Mouse (Mus musculus) spleen, postnatal 14 days (tissue): Measurements from ENCODE around the gene Stoml1.
"Not testable (repeated sequence)": the region's sequence is repeated elsewhere in the genome, so short reads cannot be mapped to it uniquely, and the experiment has no call there.

Experiments
- DNase-seq, 2 experiments: peaks; one replicate each; pipeline ENCODE4 v3.0.0; 2021 to 2022; ENCODE audit warnings: low spot score in 2 of 2

The Stoml1 gene

DNA sequence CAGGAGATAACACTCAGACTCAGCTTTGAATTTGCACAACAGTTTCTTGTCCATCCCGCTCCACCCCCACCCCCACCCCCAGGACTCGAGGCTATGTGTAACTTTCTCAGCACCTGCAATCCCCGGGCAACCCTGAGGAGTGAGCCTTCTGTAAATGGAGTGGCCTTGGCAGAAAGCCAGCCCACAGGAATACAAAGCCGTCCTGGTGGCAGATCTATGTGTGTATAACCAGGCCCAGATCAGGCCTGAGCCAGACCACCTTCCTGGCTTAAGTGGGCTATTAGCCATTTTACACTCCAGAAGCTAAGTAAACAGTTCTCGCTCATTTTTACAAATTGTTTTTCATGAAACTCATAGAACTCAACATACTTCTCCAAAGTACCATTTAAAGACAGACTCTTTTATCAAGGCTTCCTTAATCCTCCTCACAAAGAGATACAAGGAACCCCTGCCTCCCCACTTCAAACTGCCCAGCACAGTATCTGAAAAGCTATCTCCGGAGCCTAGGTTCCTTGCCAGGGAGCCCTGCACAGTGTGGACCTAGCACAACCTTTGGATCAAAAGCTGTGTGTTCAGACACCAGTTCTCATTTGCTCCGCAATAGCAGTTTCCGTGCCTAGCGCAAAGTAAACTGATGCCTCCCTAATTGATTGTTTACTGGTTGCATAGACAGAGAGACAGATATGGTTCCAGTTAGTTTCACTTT lies 11.0 kb upstream of the Stoml1 start:
- DNase-seq: no peak

DNA sequence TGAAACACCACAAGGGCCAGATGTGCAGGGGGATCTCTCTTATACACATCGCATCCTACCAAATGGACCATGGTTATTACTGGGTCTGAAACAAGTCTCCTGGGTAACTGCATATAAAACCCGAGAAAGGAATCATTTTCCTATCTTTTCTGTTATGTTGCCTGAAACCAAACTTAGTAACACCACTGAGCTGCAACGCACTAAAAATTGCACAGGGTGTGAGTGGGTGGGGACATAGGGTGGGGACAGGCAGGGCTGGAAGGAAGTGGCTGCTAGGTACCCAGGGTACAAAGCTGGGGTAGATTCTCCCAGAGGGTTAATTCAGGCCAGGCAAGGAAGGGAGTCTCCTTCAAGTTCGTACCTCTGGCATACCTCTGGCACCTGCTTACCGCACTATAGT lies 10.3 kb upstream of the Stoml1 start:
- no peak for DNase-seq

DNA sequence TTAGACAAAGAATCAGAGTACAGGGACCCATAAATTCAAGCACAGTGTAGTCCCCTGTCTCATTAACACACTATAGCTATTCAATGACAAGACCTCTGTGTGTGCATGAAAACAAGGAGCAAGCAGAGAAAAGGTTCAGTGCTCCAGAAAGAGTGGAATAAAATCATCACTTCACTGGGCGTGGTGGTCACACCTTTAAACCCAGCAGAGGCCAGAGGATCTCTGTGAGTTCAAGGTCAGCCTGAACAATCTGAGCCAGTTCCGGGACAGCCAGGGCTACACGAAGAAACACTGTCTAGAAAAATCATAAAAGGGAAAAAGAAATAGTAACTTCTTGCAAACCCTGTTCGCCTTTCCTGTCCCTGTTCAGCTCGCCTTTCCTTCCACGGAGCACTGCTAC lies 9.3 kb upstream of the Stoml1 start:
- no peak for DNase-seq

DNA sequence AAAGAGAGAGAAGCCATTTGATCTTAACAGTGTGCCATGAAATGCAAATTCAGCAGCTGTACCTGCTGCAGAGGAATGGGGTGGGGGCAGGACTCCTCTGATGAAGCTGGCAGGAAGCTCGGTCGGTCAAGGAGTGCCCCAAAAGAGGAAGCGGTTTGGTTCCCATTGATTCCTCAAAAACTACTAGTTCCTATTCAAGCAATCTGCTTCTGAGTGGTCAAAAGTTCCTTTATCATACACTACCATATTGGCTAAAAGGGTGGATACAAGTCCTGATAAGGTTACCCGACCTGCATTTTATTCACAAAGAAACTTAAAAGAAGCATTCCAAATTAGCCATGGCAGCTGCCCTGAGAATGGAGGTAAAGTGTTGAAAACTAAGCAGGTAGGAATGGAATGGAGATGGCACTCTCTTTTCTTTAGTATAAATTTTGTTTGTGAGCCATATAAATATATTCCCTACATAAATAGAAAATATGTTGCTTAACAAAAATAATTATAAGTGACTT lies 6.8 kb upstream of the Stoml1 start:
- no peak for DNase-seq

DNA sequence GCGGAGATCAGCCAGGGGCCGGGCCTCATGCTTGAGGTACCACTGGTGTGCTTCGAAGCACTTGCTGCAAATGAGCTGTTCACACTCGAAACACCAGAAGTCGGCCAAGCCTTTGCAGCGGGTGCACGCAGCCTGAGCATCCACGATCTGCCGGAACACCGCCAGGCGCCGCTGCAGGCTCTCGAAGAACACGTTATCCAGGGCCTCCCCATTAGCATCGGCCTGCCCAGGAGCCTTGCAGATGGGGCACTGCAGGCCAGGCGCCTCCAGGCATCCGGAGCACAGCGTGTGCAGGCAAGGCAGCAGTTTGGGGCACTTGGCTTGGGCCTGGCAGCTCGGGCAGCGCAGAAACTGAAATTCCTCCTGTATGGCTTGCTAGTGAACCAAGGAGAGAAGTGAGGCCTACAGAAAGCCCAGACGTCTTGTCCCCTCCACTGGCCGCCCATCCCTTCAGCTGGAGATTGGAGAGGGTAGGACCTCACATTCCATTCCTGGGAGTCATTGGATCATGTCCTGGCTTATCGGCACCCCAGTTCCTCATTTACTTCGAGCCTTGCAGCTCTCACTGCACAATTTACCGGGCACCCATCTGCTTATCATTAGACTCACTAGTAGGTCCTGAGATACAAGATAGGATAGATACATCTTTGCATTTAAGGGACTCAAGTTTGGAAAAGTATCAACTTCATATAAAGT lies 5.8 kb upstream of the Stoml1 start:
- DNase-seq: peak; percentile 80 to 85

DNA sequence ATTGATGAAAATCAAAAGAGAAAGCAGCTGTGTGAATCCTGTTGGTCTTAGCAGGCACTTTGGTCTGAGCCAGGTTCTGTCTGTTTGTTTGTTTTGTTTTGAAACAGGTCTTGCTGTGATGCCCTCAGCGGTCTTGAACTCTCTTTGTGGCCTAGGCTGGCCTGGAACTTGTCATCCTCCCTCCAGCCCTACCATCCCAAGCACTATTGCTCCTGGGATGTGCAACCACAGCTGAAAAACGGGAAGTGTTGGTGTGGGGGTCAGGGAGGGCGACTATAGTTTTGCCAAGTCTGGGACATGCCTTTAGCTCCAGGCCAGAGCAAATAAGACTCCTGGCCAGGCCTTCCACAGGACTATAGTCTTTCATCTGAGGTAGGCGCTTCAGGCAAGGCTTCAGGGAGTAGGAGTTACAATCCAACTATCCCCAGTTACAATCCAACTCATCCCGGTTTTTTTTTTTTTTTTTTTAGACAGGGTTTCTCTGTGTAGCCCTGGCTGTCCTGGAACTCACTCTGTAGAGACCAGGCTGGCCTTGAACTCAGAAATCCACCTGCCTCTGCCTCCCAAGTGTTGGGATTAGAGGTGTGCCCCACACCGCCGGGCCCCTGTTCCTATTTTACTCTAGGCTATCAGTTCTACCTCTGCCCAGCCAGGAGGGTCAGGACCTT lies 4.1 kb upstream of the Stoml1 start:
- DNase-seq: no peak

DNA sequence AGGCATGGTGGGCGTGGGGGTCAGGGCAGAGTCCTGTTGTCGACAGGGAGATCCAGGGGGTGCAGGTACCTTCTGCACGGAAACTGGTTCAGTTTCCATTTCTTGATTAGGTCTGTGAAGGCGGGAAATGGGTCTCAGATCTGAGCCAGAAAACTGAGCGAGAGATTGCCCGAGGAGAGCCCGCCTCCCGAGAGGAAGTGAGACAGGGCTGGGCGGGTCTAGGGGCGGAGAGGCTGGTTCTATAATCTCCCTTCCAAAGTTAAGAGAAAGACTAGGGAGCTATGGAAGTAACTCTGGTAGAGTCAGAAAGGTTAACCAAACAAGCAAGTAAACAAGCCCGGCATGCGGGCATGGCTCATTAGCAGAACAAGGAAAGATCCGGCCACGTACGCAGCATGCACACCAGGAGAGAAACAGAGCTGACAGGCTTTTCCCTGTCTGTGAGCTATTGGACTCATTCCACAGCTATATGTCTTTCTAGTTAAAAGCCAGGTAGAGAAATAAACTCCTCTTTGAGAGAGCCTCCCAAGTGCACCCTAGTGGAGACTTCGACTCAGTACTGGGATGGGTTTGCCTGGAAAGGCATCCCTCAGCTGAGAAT lies 3.3 kb upstream of the Stoml1 start, which contains the start of gene Pml:
Pml (minus strand) TSS at position 195 of the 601 bp plus-strand sequence.
- DNase-seq: peak; percentile 70 to 74

DNA sequence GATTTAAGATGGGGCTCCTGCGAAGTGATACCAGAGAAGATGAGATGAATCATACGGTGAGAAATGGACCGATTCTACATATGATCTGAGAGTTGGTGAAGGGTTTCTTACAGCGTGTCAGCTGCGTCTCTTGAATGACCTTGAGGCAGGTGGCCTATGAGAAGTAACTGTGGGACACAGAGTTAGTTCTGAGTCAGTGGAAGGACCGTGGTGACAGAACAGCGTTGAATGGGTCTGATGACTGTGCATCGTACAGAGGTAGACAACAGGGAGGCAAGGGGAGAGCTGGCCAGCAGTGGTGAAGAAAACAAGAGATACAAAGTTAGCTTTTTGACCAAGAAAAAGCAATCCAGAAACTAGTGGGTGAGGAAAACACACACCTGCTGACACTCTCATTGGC lies 2.6 kb upstream of the Stoml1 start:
- DNase-seq: no peak

DNA sequence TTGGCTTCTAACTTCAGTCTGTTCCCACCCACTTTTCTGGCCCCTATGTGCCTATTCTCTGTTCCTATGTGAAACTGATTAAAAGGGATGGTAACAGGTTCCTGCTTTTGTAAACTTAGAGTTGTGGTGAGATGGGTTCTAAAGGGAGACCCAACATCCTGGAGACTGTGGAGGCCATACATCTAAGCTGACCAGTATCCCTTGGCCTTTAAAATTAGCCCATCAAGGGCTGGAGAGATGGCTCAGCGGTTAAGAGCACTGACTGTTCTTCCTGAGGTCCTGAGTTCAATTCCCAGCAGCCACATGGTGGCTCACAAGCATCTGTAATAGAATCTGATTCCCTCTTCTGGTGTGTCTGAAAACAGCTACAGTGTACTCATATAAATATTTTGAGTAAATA lies 2.2 kb upstream of the Stoml1 start:
- not testable (repeated sequence) for DNase-seq

DNA sequence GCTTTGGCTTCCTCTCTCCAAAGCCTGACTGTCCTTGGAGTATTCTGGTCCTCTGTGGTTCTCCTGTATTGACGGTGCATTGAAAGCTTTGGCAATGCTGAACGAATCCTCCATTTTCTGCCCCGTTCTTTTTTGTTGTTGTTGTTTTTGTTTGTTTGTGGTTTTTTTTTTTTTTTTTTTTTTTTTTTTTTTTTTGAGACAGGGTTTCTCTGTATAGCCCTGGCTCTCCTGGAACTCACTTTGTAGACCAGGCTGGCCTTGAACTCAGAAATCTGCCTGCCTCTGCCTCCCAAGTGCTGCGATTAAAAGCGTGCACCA lies 800 bp downstream of the Stoml1 start:
- DNase-seq: not testable (repeated sequence)

DNA sequence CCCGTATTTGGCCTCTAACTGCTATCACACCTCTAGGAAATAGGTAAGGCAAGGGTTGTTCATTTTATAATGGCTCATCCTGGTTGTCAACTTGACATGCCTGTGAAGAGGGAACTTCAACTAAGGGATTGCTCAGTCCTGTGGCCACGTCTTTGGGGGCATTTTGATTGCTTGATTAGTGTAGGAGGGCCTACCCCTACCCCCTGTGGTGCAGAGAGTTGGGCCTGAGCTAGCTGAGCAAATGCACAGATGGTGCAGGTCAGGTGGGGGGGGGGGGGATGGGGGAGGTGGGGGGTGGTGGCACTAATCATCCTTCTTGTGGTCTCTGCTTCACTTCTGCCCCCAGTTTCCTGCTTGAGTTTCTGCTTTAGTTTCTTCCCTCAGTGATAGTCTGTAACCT lies 2.1 kb downstream of the Stoml1 start:
- DNase-seq: no peak

DNA sequence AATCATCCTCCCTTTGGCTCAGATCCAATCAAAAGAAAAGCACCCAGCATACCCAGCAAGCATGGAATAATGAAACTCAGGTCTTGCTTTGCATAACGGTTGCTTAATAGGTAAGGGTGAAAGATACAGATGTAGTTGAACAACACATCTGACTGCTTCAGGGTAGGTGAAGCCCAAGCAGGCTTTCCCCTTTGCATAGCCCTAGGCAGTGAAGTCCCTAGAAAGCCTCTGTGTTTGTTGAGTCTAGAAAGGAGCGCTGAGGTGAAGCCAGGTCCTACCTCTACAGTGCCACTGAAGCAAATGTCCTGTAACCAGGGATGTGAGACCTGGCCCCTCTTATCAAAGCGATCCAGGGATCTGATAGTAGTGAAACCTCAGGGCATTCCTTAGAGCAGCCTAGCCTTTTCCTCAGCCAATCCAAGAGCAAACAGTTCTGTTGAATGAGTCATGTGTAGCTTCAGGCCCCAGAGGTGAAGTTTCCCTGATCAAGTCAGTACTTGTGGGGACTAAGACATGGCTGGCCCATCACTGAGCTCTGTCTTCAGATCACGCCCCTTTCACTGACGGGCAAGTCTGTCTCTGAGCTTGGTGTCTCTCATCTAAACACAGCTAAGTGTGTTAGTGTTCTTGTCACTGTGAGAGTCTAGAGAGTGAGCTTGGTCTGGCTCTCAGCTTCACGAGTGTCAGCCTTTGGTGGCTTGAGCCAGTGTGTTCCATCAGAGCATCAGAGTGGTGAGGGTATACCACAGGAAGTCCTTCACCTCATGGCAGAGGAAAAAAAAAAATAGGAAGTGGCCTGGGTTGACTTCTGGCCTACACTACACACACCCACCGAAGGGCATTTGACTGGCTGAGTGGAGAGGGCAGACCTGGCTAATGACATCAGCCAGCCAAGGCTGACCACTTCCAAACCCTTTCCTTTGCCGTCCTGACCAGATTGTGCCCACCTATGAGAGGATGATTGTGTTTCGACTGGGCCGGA lies 3.0 kb downstream of the Stoml1 start:
- no peak for DNase-seq

DNA sequence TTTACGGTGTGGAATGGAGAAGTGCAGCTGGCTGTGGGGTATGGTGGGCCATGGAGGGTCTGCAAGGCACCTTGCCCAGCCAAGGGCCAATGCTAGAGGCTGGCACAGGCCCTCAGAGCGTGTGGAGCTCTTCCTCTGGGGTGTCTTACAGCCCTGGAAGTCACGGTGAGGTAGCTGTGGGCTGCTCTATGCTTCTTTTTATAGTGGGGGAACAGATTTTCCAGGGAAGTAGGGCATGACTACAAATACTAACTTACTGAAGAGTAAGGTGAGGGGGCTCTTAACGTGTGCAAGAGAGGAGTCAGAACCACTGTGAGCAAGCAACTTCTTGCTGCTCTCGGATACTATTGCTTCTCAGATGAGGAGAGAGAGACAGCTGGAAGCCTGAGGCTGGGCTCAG lies 9.5 kb downstream of the Stoml1 start:
- no peak for DNase-seq

DNA sequence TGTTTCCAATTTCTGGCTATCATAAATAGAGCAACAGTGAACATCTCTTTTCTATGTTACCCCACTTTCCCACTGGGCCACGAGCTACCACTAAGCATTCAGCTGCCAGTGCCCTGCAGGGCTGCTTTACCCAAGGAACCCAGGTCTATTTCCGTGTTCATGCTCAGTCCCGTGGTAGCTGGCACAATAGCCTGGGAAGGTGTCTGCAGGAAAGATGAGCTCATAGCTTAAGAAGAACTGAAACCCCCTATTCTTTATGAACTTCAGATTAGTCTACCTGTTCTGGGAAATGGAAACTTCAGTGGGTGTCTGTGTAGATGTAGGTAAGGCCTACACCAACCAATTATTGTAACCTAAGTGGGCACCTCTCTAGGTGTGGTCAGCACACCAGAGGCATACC lies 12.4 kb downstream of the Stoml1 start:
- DNase-seq: no peak

DNA sequence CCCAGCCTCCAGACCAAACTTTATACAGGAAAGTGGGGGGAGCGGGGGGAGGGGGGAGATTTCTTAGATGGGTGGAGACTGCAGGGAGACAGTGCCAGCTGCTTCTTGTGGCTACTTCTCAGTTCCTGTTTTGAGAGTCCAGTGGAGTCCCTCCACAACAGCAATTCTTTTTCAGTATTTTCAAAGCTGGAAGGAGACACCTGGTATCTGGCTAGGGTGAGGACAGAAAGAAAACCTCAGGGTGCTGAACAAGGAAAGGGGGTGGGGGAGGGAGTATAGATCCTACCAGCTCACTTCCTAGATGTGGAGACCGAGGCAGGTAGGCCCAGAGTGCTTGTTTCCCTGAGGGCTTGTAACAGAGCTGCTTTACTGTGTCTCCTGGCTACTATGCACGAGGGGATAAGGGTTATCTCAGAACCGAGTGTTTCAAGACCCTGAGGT lies 13.6 kb downstream of the Stoml1 start:
- DNase-seq: no peak

DNA sequence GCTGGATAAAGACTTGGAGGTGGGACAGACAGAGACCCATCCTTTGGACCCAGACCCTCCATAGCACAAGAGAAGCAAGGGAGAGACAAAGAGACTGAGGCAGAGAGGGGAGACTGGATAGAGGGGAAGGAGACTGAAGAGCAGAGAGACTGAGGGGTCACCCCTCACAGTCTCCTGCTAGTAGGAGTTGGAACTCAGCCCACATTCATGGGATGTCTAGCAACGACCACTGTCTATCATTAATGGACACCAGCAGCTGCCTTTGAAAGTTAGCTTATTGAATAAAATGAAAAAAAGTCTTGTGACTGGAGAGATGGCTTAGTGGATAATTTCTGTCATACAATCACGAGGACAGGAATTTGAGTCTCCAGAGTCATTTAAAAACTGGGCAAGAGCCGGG lies 14.1 kb downstream of the Stoml1 start:
- DNase-seq: no peak

DNA sequence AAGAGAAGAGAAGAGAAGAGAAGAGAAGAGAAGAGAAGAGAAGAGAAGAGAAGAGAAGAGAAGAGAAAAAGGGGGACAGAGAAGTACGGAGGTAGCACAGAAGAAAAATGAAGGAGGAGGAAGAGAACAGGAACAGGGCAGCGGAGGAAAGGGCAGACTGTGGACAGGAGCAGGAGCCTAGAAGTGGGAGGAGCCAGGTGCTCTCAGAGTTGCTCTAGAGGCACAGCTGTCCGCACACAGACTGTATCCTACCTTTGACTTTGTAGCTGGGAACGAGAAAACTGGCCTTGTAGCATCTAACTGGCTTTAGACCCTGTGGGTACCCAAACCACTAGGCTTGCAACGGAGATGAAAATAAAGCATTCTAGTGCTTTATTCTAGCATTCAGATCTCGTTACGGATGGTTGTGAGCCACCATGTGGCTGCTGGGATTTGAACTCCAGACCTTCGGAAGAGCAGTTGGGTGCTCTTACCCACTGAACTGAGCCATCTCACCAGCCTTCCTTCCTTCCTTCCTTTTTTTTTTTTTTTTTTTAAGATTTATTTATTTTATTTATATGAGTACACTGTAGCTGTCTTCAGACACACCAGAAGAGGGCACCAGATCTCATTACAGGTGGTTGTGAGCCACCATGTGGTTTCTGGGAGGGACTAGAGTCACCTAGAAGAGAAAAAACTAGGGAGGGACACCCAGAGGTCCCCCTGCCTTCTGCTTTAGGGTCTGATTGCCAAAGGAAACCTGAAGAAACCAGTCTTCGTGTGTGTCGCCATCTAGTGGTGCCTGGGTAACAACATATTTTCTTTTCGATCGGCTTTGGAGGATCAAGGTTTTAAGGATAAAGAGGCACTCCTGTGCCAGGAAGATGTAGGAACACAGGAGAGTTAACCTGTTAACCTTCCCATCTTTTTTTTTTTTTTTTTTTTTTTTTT lies 15.7 kb downstream of the Stoml1 start:
- DNase-seq: peak; percentile 47 to 69

DNA sequence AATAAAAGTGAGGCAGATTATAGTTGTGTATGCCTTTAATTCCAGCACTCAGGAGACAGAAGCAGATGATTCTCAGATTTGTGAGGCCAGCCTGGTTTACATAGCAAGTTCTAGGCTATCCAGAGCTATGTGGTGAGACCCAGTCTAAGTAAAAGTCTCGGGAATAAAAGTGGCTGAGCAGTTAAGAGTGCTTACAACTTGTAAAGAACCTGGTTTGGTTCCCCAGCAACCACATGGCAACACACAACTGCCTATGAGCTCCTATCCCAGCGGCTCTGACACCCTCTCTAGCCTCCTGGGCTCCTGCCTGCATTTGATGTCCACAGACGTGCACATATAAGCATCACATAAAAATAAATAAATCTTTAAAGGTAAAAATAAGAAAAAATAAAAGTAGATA lies 17.1 kb downstream of the Stoml1 start:
- DNase-seq: no peak

DNA sequence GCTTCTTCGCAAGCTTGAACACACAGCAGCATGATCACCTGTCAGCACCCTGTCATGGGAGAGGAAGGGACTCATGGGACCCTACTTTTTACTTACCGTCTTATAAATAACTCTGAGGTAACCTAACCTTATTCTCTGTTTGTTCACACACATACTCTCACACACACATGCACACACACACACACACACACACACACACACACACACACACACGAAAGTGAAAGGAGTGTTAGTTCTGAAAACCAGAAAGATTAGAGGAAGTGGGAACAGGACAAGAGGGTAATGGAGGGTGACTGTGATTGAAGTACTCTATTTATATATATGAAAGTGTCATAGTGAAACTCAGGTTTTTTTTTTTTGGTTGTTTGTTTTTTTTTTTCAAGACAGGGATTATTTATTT lies 18.1 kb downstream of the Stoml1 start:
- no peak for DNase-seq

DNA sequence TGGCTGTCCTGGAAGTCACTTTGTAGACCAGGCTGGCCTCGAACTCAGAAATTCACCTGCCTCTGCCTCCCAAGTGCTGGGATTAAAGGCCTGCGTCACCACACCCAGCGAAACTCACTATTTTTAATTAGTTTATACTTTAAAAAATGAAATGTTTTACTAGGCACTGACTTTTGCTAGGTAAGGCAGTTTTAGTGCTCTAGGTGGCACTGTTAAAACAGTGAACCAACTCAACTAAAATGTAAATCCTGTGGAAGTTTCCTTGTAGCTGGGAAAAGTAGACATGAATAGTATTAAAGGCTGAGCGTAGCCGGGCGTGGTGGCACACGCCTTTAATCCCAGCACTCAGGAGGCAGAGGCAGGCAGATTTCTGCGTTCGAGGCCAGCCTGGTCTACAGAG lies 18.6 kb downstream of the Stoml1 start:
- not testable (repeated sequence) for DNase-seq
